Mouse (Mus musculus) left cerebral cortex, adult 18-20 months (tissue): ENCODE data around the gene Jchain. TPM values are rescaled to one million over a fixed set of nuclear protein-coding genes. Genes with fewer than 3 reads are reported as not detected.

Experiments
- DNase-seq, 2 experiments: peaks; one replicate each; pipeline ENCODE4 v3.0.0; 2021 to 2022; ENCODE audit warnings: low spot score in 2 of 2, mixed read lengths in 1 of 2
- total RNA-seq, 2 experiments: library from RNA; stranded (reverse); gene quantifications; 2 replicates each; pipeline ENCODE4 v1.2.3; 2021

Jchain gene
- total RNA-seq, 2 experiments from 2014 or later = 0.51 to 0.87 TPM

- DNase-seq = no peak
Measured at GRCm38 (mm10) chr5:88534697-88535096, 7.0 kb upstream of the Jchain start.

- no peak for DNase-seq
Measured at GRCm38 (mm10) chr5:88530908-88531307, 3.2 kb upstream of the Jchain start.

DNA sequence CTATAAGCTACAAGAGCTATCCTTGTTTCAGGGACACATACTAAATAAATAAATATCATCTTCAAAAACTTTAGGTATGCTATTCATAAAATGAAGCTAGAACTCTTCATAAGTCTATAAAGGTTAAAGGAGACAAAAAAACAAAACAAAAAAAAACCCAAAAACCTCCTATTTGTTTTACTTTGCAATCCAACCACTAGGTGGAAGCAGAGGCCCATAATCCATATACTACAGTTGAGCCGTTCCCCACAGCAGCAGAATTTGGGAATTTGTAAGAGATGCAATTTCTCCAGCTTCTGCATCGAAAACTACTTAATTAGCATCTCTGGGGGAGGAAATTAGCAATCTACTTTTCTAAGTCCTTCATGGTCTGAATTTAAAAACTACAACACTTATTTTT, 8.5 kb downstream of the Jchain start:
- peak; percentile 9 to 33 for DNase-seq

DNA sequence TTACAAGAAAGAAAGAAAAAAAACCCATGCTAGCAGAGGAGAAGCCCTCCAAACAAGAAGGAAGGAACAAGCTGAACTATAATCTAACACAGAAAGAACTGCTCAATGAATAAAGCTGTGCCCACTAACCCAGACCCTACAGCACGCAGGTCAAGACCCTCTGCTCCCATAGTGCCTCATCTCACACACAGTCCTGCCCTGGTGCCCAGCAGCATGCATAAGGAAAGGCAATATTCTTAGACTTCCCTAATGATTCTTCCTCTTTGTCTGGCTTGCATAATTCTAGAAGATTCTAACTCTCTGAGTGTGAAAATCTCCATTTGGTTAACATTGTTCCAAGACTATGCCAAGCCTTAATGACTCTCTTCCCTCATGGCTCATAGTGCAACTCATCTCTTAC, 18.7 kb downstream of the Jchain start:
- no peak for DNase-seq

DNA sequence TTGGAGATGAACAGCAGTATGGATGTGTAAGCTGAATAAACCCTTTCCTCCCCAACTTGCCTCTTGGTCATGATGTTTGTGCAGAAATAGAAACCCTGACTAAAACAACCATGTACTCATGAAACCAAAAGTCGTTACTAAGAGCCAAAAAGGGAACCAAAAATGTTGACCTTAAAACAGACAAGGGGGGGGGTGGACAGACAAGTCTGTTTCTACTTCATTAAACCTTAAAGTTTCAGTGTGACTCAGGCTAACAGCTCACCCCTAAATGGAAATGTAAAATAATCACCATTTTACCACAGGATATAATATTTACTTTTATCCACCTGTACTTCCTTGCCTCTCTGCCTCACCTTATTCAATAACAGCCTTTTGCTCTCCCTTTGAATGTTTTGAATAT, 19.1 kb downstream of the Jchain start:
- no peak for DNase-seq

GRCm38 (mm10) chr5:88499781-88500180, 27.9 kb downstream of the Jchain start:
- DNase-seq = no peak

- DNase-seq = no peak
Measured at GRCm38 (mm10) chr5:88491111-88491510, 36.6 kb downstream of the Jchain start.

DNA sequence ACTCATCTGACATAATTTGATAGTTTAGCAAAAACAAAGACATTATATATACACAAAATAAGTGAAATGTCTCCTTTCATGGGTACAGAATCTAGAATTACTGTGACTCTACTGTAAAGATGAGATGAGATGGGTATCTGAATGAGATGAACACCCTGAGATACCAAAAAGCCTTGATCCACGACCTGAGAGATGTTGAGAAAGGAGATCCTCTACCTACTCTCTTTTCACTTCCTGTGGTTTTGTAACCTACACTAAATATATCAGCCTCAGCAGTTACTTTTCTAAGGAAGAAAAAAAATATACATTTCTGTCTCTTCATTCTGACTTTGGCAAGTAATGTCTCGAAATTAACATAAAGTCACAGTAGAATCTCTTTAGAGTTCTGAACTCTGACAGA, 38.7 kb downstream of the Jchain start:
- DNase-seq = no peak

DNA sequence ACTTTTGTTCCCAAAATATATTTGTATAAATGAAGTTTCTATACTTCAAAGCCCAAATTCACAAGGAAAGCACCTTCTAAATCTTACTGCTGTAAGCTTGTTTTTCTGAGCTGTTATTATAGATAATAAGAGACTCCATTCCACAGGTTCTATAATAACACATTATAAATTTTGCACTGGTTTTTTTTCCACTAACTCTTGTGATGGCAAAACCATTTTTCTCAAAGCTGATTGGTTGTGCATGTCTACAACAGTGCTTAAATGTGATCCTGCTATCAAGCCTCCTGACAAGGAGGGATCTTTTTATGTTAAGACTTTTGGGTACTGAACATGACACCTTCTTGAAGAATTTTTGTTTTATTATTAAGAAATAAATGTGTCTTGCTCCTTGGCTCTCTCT, 40.0 kb downstream of the Jchain start, which contains the start of gene Enam:
Gene Enam, plus strand, starts transcription at position 301 of the 400 bp plus-strand sequence.
- no peak for DNase-seq

Other genes starting within 250 kb of the Jchain start
- gene Prol1, start 210.6 kb downstream of the Jchain start, total RNA-seq = not detected
- gene Amtn, start 151.8 kb downstream of the Jchain start, total RNA-seq = not detected
- gene Ambn, start 71.9 kb downstream of the Jchain start, total RNA-seq = not detected
- gene Enam, start 39.9 kb downstream of the Jchain start, total RNA-seq = not detected
- gene Utp3, start 26.6 kb upstream of the Jchain start, total RNA-seq = 10 to 100 TPM; 29.4 to 29.8 TPM
- 100 to 1,000 TPM; 181 TPM for gene Rufy3, start 37.1 kb upstream of the Jchain start, total RNA-seq
- 100 to 1,000 TPM; 103 to 109 TPM for gene Grsf1, start 148.3 kb upstream of the Jchain start, total RNA-seq
- 10 to 100 TPM; 24.4 to 26.2 TPM for gene Mob1b, start 193.0 kb upstream of the Jchain start, total RNA-seq
- 10 to 100 TPM; 15.1 to 18.7 TPM for gene Dck, start 237.1 kb upstream of the Jchain start, total RNA-seq